Mouse (Mus musculus): Measurements from ENCODE around the gene Sema5b. TPM values are rescaled to one million over a fixed set of nuclear protein-coding genes. Genes with fewer than 3 reads are reported as not detected.

The Sema5b gene
- 0.60 and 0.92 TPM in 2 replicates for polyA plus RNA-seq (2015; fragmentation: Nextera tagmentation; extraction: Ambion mirVana)

GRCm38 (mm10) chr16:35541117-35541641 lies at the start of gene Sema5b:
Sema5b (plus strand) TSS chr16:35541145.
- WGBS: 5% methylated on average over 33 of the region's 54 CpGs
- Histone ChIP-seq H3K9me3 (ENCODE audit: low read length) (no peaks in the 10 kb centered on the region), H3K27ac (ENCODE audit: low read length) (no peak within 1 kb of the TSS), H3K4me1 (ENCODE audit: insufficient read depth, low read depth, low read length) (peaks cover 4% of the 10 kb centered on the region), H3K4me3 (ENCODE audit: low read depth, low read length) (peak within 1 kb of the TSS; percentile 45), H3K9ac (replicated peaks; ENCODE audit: low read depth) (no peak within 1 kb of the TSS), H3K27me3 (replicated peaks; ENCODE audit: insufficient read depth, low read length) (peaks cover 36% of the 10 kb centered on the region), H3K4me2 (replicated peaks; ENCODE audit: low read depth, low read length) (peak within 1 kb of the TSS; percentile 84), H3K36me3 (ENCODE audit: insufficient read depth, low read length) (no peaks in the 10 kb centered on the region)
- no peak for TF ChIP-seq EP300 (IDR thresholded peaks at IDR 0.05)
- peak; percentile 63; the same call in 1 of the 2 replicates for TF ChIP-seq CTCF (IDR thresholded peaks at IDR 0.05)
- ATAC-seq (peak; percentile 60), DNase-seq (ENCODE audit: low spot score) (peak; percentile 33)

- no peak for DNase-seq (ENCODE audit: low spot score)
- WGBS: 89% methylated on average over 3 of the region's 3 CpGs
- H3K9ac ChIP-seq (replicated peaks; ENCODE audit: low read depth): no peak overlapping the region
- H3K36me3 ChIP-seq (ENCODE audit: insufficient read depth, low read length): no peaks in the 10 kb centered on the region
- no peak overlapping the region for H3K4me3 ChIP-seq (ENCODE audit: low read depth, low read length)
- no peak overlapping the region for H3K27ac ChIP-seq (ENCODE audit: low read length)
- H3K9me3 ChIP-seq (ENCODE audit: low read length): no peaks in the 10 kb centered on the region
- no peak overlapping the region for H3K4me2 ChIP-seq (replicated peaks; ENCODE audit: low read depth, low read length)
- H3K27me3 ChIP-seq (replicated peaks; ENCODE audit: insufficient read depth, low read length): no peaks in the 10 kb centered on the region
- TF ChIP-seq CTCF (IDR thresholded peaks at IDR 0.05) (no peak), EP300 (IDR thresholded peaks at IDR 0.05) (no peak)
- ATAC-seq: no peak
- no peaks in the 10 kb centered on the region; the same call in 1 of the 2 replicates for H3K4me1 ChIP-seq (ENCODE audit: insufficient read depth, low read depth, low read length)
These were observed 40.6 kb upstream of the Sema5b start for GRCm38 (mm10) chr16:35500342-35500741.

- Histone ChIP-seq H3K27ac (ENCODE audit: low read length) (no peak overlapping the region), H3K4me2 (replicated peaks; ENCODE audit: low read depth, low read length) (no peak overlapping the region), H3K4me3 (ENCODE audit: low read depth, low read length) (no peak overlapping the region), H3K9me3 (ENCODE audit: low read length) (no peaks in the 10 kb centered on the region), H3K36me3 (ENCODE audit: insufficient read depth, low read length) (no peaks in the 10 kb centered on the region), H3K9ac (replicated peaks; ENCODE audit: low read depth) (no peak overlapping the region), H3K27me3 (replicated peaks; ENCODE audit: insufficient read depth, low read length) (no peaks in the 10 kb centered on the region), H3K4me1 (ENCODE audit: insufficient read depth, low read depth, low read length) (no peaks in the 10 kb centered on the region; the same call in 1 of the 2 replicates)
- DNase-seq (ENCODE audit: low spot score): peak; percentile 34
- WGBS: 48% methylated on average over 4 of the region's 4 CpGs
- TF ChIP-seq CTCF (IDR thresholded peaks at IDR 0.05) (no peak), EP300 (IDR thresholded peaks at IDR 0.05) (no peak)
- ATAC-seq: no peak
These were observed 39.7 kb upstream of the Sema5b start for GRCm38 (mm10) chr16:35501106-35501760.

- 69% methylated on average over 11 of the region's 11 CpGs for WGBS
- Histone ChIP-seq H3K4me1 (ENCODE audit: insufficient read depth, low read depth, low read length) (no peaks in the 10 kb centered on the region; the same call in 1 of the 2 replicates), H3K4me3 (ENCODE audit: low read depth, low read length) (no peak overlapping the region), H3K9me3 (ENCODE audit: low read length) (no peaks in the 10 kb centered on the region), H3K27me3 (replicated peaks; ENCODE audit: insufficient read depth, low read length) (no peaks in the 10 kb centered on the region), H3K36me3 (ENCODE audit: insufficient read depth, low read length) (no peaks in the 10 kb centered on the region), H3K9ac (replicated peaks; ENCODE audit: low read depth) (no peak overlapping the region), H3K27ac (ENCODE audit: low read length) (no peak overlapping the region), H3K4me2 (replicated peaks; ENCODE audit: low read depth, low read length) (no peak overlapping the region)
- ATAC-seq (no peak), DNase-seq (ENCODE audit: low spot score) (no peak)
- TF ChIP-seq CTCF (IDR thresholded peaks at IDR 0.05) (no peak), EP300 (IDR thresholded peaks at IDR 0.05) (no peak)
These were observed 38.5 kb upstream of the Sema5b start for GRCm38 (mm10) chr16:35502456-35502855.

GRCm38 (mm10) chr16:35504266-35504665 lies 36.7 kb upstream of the Sema5b start:
- H3K9ac ChIP-seq (replicated peaks; ENCODE audit: low read depth): no peak overlapping the region
- 86% methylated on average over 8 of the region's 8 CpGs for WGBS
- ATAC-seq: no peak
- no peak overlapping the region for H3K27ac ChIP-seq (ENCODE audit: low read length)
- TF ChIP-seq EP300 (IDR thresholded peaks at IDR 0.05): no peak
- no peak for TF ChIP-seq CTCF (IDR thresholded peaks at IDR 0.05)
- no peak for DNase-seq (ENCODE audit: low spot score)
- no peaks in the 10 kb centered on the region for H3K9me3 ChIP-seq (ENCODE audit: low read length)
- no peaks in the 10 kb centered on the region for H3K27me3 ChIP-seq (replicated peaks; ENCODE audit: insufficient read depth, low read length)
- H3K4me1 ChIP-seq (ENCODE audit: insufficient read depth, low read depth, low read length): no peaks in the 10 kb centered on the region; the same call in 1 of the 2 replicates
- no peak overlapping the region for H3K4me2 ChIP-seq (replicated peaks; ENCODE audit: low read depth, low read length)
- no peaks in the 10 kb centered on the region for H3K36me3 ChIP-seq (ENCODE audit: insufficient read depth, low read length)
- no peak overlapping the region for H3K4me3 ChIP-seq (ENCODE audit: low read depth, low read length)

- WGBS: 80% methylated on average over 4 of the region's 4 CpGs
- Histone ChIP-seq H3K27ac (ENCODE audit: low read length) (no peak overlapping the region), H3K9ac (replicated peaks; ENCODE audit: low read depth) (no peak overlapping the region), H3K4me2 (replicated peaks; ENCODE audit: low read depth, low read length) (no peak overlapping the region), H3K36me3 (ENCODE audit: insufficient read depth, low read length) (no peaks in the 10 kb centered on the region), H3K4me1 (ENCODE audit: insufficient read depth, low read depth, low read length) (no peaks in the 10 kb centered on the region; the same call in 1 of the 2 replicates), H3K27me3 (replicated peaks; ENCODE audit: insufficient read depth, low read length) (no peaks in the 10 kb centered on the region), H3K9me3 (ENCODE audit: low read length) (no peaks in the 10 kb centered on the region), H3K4me3 (ENCODE audit: low read depth, low read length) (no peak overlapping the region)
- TF ChIP-seq CTCF (IDR thresholded peaks at IDR 0.05) (no peak), EP300 (IDR thresholded peaks at IDR 0.05) (no peak)
- no peak for ATAC-seq
- no peak for DNase-seq (ENCODE audit: low spot score)
These were observed 35.2 kb upstream of the Sema5b start for GRCm38 (mm10) chr16:35505786-35506185.
